Mouse (Mus musculus) heart, embryonic 11.5 days (tissue): ENCODE measurements around the gene Lat. TPM values are rescaled to one million over a fixed set of nuclear protein-coding genes. Genes with fewer than 3 reads are reported as not detected.
"Not testable (repeated sequence)": the region's sequence is repeated elsewhere in the genome, so short reads cannot be mapped to it uniquely, and the experiment has no call there.

Experiments used
- ATAC-seq: fragments of 200-750 bp; cut with Nextera tagmentation; replicated peaks from 2 replicates; pipeline ENCODE4 v1.8.0; 2017; ENCODE audit warnings: moderate library complexity; ENCODE audit not compliant: insufficient number of reproducible peaks, low FRiP score, low TSS enrichment
- H3K27ac ChIP-seq: fragments of 300-500 bp; sonication (generic); 2 replicates; pipeline ENCODE4 v1.5.1; 2014; ENCODE audit warnings: mild to moderate bottlenecking, low read depth, low read length
- H3K27me3 ChIP-seq: fragments of 300-500 bp; sonication (generic); 2 replicates; pipeline ENCODE4 v1.6.1; 2014; ENCODE audit warnings: mild to moderate bottlenecking, low read length, mixed read lengths; ENCODE audit not compliant: control insufficient read depth, insufficient read depth
- H3K36me3 ChIP-seq: fragments of 300-500 bp; sonication (generic); 2 replicates; pipeline ENCODE4 v1.6.1; 2014; ENCODE audit warnings: mild to moderate bottlenecking, low read length, moderate library complexity, mixed read lengths; ENCODE audit not compliant: control insufficient read depth, insufficient read depth
- H3K4me1 ChIP-seq: fragments of 300-500 bp; sonication (generic); 2 replicates; pipeline ENCODE4 v1.6.1; 2014; ENCODE audit warnings: low read length; ENCODE audit not compliant: control insufficient read depth, insufficient read depth
- H3K4me2 ChIP-seq: fragments of 300-500 bp; sonication (generic); 2 replicates; pipeline ENCODE4 v1.6.1; 2014; ENCODE audit warnings: mild to moderate bottlenecking, moderate library complexity
- H3K4me3 ChIP-seq: fragments of 300-500 bp; sonication (generic); 2 replicates; pipeline ENCODE4 v1.5.1; 2014; ENCODE audit warnings: low read depth, low read length
- H3K9ac ChIP-seq: fragments of 300-500 bp; sonication (generic); 2 replicates; pipeline ENCODE4 v1.6.1; 2014; ENCODE audit warnings: mild to moderate bottlenecking, low read depth, low read length, moderate library complexity
- H3K9me3 ChIP-seq: fragments of 300-500 bp; sonication (generic); replicated peaks from 2 replicates; pipeline ENCODE4 v1.6.1; 2016; ENCODE audit warnings: low read length; ENCODE audit not compliant: control insufficient read depth
- WGBS: fragments of 180-500 bp; shearing (Covaris S2); extraction: QIAGEN DNeasy Blood & Tissue Kit; methylation state at CpG from one replicate; pipeline ENCODE4 v1.1.7; 2014; ENCODE audit not compliant: insufficient replicate concordance; 5-methylcytosine and 5-hydroxymethylcytosine counted together
- polyA plus RNA-seq: library from polyadenylated mRNA; unstranded; fragments of >200 nt; fragmentation: Nextera tagmentation; extraction: Ambion mirVana; gene quantifications from 2 replicates; pipeline ENCODE4 v1.2.1, GENCODE M21; 2014

Lat gene
- polyA plus RNA-seq, 1 experiment from 2014 or later, result 5.1 TPM

GRCm38 (mm10) chr7:126399548-126399947 is 30.2 kb upstream of the Lat start:
- 12% methylated on average over 5 of the region's 5 CpGs for WGBS
- no peak for ATAC-seq
- H3K4me1 ChIP-seq, result 0 out of 2 replicates have a peak, but pooled peaks cover 3% of the 10 kb centered on the region

GRCm38 (mm10) chr7:126397822-126398221 is 28.5 kb upstream of the Lat start:
- 0 out of 2 replicates have a peak, but pooled peaks cover 3% of the 10 kb centered on the region for H3K4me1 ChIP-seq
- H3K4me3 ChIP-seq, result no peak overlapping the region
- H3K27ac ChIP-seq, result no peak overlapping the region
- no peak for ATAC-seq
- H3K4me2 ChIP-seq, result no peak overlapping the region
- H3K9ac ChIP-seq, result no peak overlapping the region
- no peaks in the 10 kb centered on the region for H3K9me3 ChIP-seq
- H3K36me3 ChIP-seq, result no peaks in the 10 kb centered on the region
- H3K27me3 ChIP-seq, result no peaks in the 10 kb centered on the region
- WGBS, result 78% methylated on average over 4 of the region's 4 CpGs

More at GRCm38 (mm10) chr7:126399548-126399947, 30.2 kb upstream of the Lat start:
- H3K9ac ChIP-seq, result no peak overlapping the region
- H3K27ac ChIP-seq, result no peak overlapping the region
- H3K9me3 ChIP-seq, result no peaks in the 10 kb centered on the region
- no peaks in the 10 kb centered on the region for H3K27me3 ChIP-seq
- no peak overlapping the region for H3K4me2 ChIP-seq
- no peak overlapping the region for H3K4me3 ChIP-seq
- no peaks in the 10 kb centered on the region for H3K36me3 ChIP-seq

- H3K27ac ChIP-seq, result no peak overlapping the region
- H3K9ac ChIP-seq, result no peak overlapping the region
- ATAC-seq, result no peak
- 36% methylated on average over 6 of the region's 6 CpGs for WGBS
- peak overlapping the region; percentile 11; the same call in 1 of the 2 replicates for H3K4me3 ChIP-seq
- H3K4me1 ChIP-seq, result 0 out of 2 replicates have a peak, but pooled peaks cover 3% of the 10 kb centered on the region
- peak overlapping the region; percentile 51 for H3K4me2 ChIP-seq
- no peaks in the 10 kb centered on the region for H3K36me3 ChIP-seq
- H3K9me3 ChIP-seq, result no peaks in the 10 kb centered on the region
- H3K27me3 ChIP-seq, result no peaks in the 10 kb centered on the region
These were observed 27.9 kb upstream of the Lat start for GRCm38 (mm10) chr7:126397221-126397620.

- H3K4me3 ChIP-seq, result peak within 1 kb of the TSS; percentile 74
- peak within 1 kb of the TSS; percentile 77 for H3K4me2 ChIP-seq
- under 1% methylated on average over 59 of the region's 59 CpGs for WGBS
- no peaks in the 10 kb centered on the region for H3K27me3 ChIP-seq
- ATAC-seq, result peak; percentile 99
- H3K27ac ChIP-seq, result no peak within 1 kb of the TSS
- H3K36me3 ChIP-seq, result no peaks in the 10 kb centered on the region
- H3K4me1 ChIP-seq, result 0 out of 2 replicates have a peak, but pooled peaks cover 3% of the 10 kb centered on the region
- peak within 1 kb of the TSS; percentile 75 for H3K9ac ChIP-seq
- H3K9me3 ChIP-seq, result no peaks in the 10 kb centered on the region
These were observed 27.1 kb upstream of the Lat start, which contains the start of gene Nfatc2ip for GRCm38 (mm10) chr7:126396298-126397119. Gene Nfatc2ip (minus strand): TSS chr7:126396737.

GRCm38 (mm10) chr7:126392086-126392884 is 22.9 kb upstream of the Lat start:
- 88% methylated on average over 7 of the region's 7 CpGs for WGBS
- H3K27ac ChIP-seq, H3K27me3 ChIP-seq, H3K9me3 ChIP-seq, H3K4me1 ChIP-seq, H3K4me2 ChIP-seq, H3K9ac ChIP-seq, ATAC-seq, H3K4me3 ChIP-seq: not testable (repeated sequence)
- H3K36me3 ChIP-seq, result peaks cover 11% of the 10 kb centered on the region

GRCm38 (mm10) chr7:126388185-126388584 is 18.8 kb upstream of the Lat start:
- no peak overlapping the region for H3K4me2 ChIP-seq
- no peaks in the 10 kb centered on the region for H3K9me3 ChIP-seq
- H3K9ac ChIP-seq, result no peak overlapping the region
- H3K27me3 ChIP-seq, result no peaks in the 10 kb centered on the region
- H3K27ac ChIP-seq, result no peak overlapping the region
- H3K36me3 ChIP-seq, result peaks cover 13% of the 10 kb centered on the region
- H3K4me3 ChIP-seq, result no peak overlapping the region
- no peak for ATAC-seq
- no peaks in the 10 kb centered on the region for H3K4me1 ChIP-seq
- 95% methylated on average over 1 of the region's 1 CpGs for WGBS

GRCm38 (mm10) chr7:126383565-126383964 is 14.2 kb upstream of the Lat start:
- Histone ChIP-seq H3K27me3 (no peaks in the 10 kb centered on the region), H3K9ac (no peak overlapping the region), H3K9me3 (no peaks in the 10 kb centered on the region), H3K27ac (no peak overlapping the region), H3K36me3 (peaks cover 2% of the 10 kb centered on the region; the same call in 1 of the 2 replicates), H3K4me1 (no peaks in the 10 kb centered on the region), H3K4me3 (no peak overlapping the region), H3K4me2 (no peak overlapping the region)
- ATAC-seq, result no peak
- WGBS, result 80% methylated on average over 5 of the region's 5 CpGs

- Histone ChIP-seq H3K4me2 (peak within 1 kb of the TSS; percentile 95), H3K9me3 (no peaks in the 10 kb centered on the region), H3K4me3 (peak within 1 kb of the TSS; percentile 94), H3K27ac (no peak within 1 kb of the TSS), H3K4me1 (peaks cover 9% of the 10 kb centered on the region), H3K36me3 (peaks cover 3% of the 10 kb centered on the region; the same call in 1 of the 2 replicates), H3K9ac (peak within 1 kb of the TSS; percentile 91), H3K27me3 (no peaks in the 10 kb centered on the region)
- peak; percentile 94 for ATAC-seq
- WGBS, result 1% methylated on average over 33 of the region's 33 CpGs
These were observed 8.1 kb upstream of the Lat start, which contains the start of gene Spns1 for GRCm38 (mm10) chr7:126377278-126378158. Gene Spns1 (minus strand): TSS chr7:126377450.
